Mouse (Mus musculus): Measurements from ENCODE around the gene Zic4. TPM values are rescaled to one million over a fixed set of nuclear protein-coding genes. Genes with fewer than 3 reads are reported as not detected.

Zic4 gene
- polyA plus RNA-seq, 1 experiment from 2014 or later = not detected

GRCm38 (mm10) chr9:91366226-91366998, 4.2 kb downstream of the Zic4 start:
- Histone ChIP-seq H3K9ac (replicated peaks; ENCODE audit: low read depth) (no peak overlapping the region), H3K36me3 (ENCODE audit: insufficient read depth, low read length) (no peaks in the 10 kb centered on the region), H3K27ac (ENCODE audit: low read length) (no peak overlapping the region), H3K4me1 (ENCODE audit: insufficient read depth, low read depth, low read length) (0 out of 2 replicates have a peak, but pooled peaks cover 3% of the 10 kb centered on the region), H3K4me2 (replicated peaks; ENCODE audit: low read depth, low read length) (no peak overlapping the region), H3K9me3 (ENCODE audit: low read length) (no peaks in the 10 kb centered on the region), H3K27me3 (replicated peaks; ENCODE audit: insufficient read depth, low read length) (peaks cover 90% of the 10 kb centered on the region), H3K4me3 (ENCODE audit: low read depth, low read length) (no peak overlapping the region)
- WGBS = 2% methylated on average over 17 of the region's 18 CpGs
- TF ChIP-seq EP300 (IDR thresholded peaks at IDR 0.05) = no peak
- TF ChIP-seq CTCF (IDR thresholded peaks at IDR 0.05) = no peak
- DNase-seq (ENCODE audit: low spot score) (no peak), ATAC-seq (no peak)

- 4% methylated on average over 30 of the region's 30 CpGs for WGBS
- TF ChIP-seq EP300 (IDR thresholded peaks at IDR 0.05) (no peak), CTCF (IDR thresholded peaks at IDR 0.05) (no peak)
- Histone ChIP-seq H3K27me3 (replicated peaks; ENCODE audit: insufficient read depth, low read length) (peaks cover 87% of the 10 kb centered on the region), H3K27ac (ENCODE audit: low read length) (no peak overlapping the region), H3K9ac (replicated peaks; ENCODE audit: low read depth) (no peak overlapping the region), H3K4me3 (ENCODE audit: low read depth, low read length) (no peak overlapping the region), H3K9me3 (ENCODE audit: low read length) (no peaks in the 10 kb centered on the region), H3K4me1 (ENCODE audit: insufficient read depth, low read depth, low read length) (0 out of 2 replicates have a peak, but pooled peaks cover 3% of the 10 kb centered on the region), H3K4me2 (replicated peaks; ENCODE audit: low read depth, low read length) (no peak overlapping the region), H3K36me3 (ENCODE audit: insufficient read depth, low read length) (no peaks in the 10 kb centered on the region)
- ATAC-seq (no peak), DNase-seq (ENCODE audit: low spot score) (no peak)
These were observed 5.0 kb downstream of the Zic4 start for GRCm38 (mm10) chr9:91366999-91367811.

GRCm38 (mm10) chr9:91368150-91368549, 5.9 kb downstream of the Zic4 start:
- Histone ChIP-seq H3K4me3 (ENCODE audit: low read depth, low read length) (no peak overlapping the region), H3K9me3 (ENCODE audit: low read length) (no peaks in the 10 kb centered on the region), H3K36me3 (ENCODE audit: insufficient read depth, low read length) (no peaks in the 10 kb centered on the region), H3K4me2 (replicated peaks; ENCODE audit: low read depth, low read length) (no peak overlapping the region), H3K9ac (replicated peaks; ENCODE audit: low read depth) (no peak overlapping the region), H3K4me1 (ENCODE audit: insufficient read depth, low read depth, low read length) (0 out of 2 replicates have a peak, but pooled peaks cover 3% of the 10 kb centered on the region), H3K27me3 (replicated peaks; ENCODE audit: insufficient read depth, low read length) (peaks cover 88% of the 10 kb centered on the region), H3K27ac (ENCODE audit: low read length) (no peak overlapping the region)
- ATAC-seq (no peak), DNase-seq (ENCODE audit: low spot score) (no peak)
- 2% methylated on average over 3 of the region's 3 CpGs for WGBS
- TF ChIP-seq EP300 (IDR thresholded peaks at IDR 0.05) (no peak), CTCF (IDR thresholded peaks at IDR 0.05) (no peak)

- H3K27ac ChIP-seq (ENCODE audit: low read length) = no peak overlapping the region
- no peak overlapping the region for H3K4me3 ChIP-seq (ENCODE audit: low read depth, low read length)
- H3K36me3 ChIP-seq (ENCODE audit: insufficient read depth, low read length) = no peaks in the 10 kb centered on the region
- H3K9ac ChIP-seq (replicated peaks; ENCODE audit: low read depth) = no peak overlapping the region
- H3K9me3 ChIP-seq (ENCODE audit: low read length) = no peaks in the 10 kb centered on the region
- 6% methylated on average over 13 of the region's 13 CpGs for WGBS
- TF ChIP-seq EP300 (IDR thresholded peaks at IDR 0.05) (no peak), CTCF (IDR thresholded peaks at IDR 0.05) (no peak)
- ATAC-seq = no peak
- peaks cover 84% of the 10 kb centered on the region for H3K27me3 ChIP-seq (replicated peaks; ENCODE audit: insufficient read depth, low read length)
- H3K4me2 ChIP-seq (replicated peaks; ENCODE audit: low read depth, low read length) = no peak overlapping the region
- no peak for DNase-seq (ENCODE audit: low spot score)
- H3K4me1 ChIP-seq (ENCODE audit: insufficient read depth, low read depth, low read length) = 0 out of 2 replicates have a peak, but pooled peaks cover 3% of the 10 kb centered on the region
These were observed 6.7 kb downstream of the Zic4 start for GRCm38 (mm10) chr9:91368946-91369292.

GRCm38 (mm10) chr9:91369293-91369991, 7.2 kb downstream of the Zic4 start:
- no peak for TF ChIP-seq EP300 (IDR thresholded peaks at IDR 0.05)
- no peak for TF ChIP-seq CTCF (IDR thresholded peaks at IDR 0.05)
- no peak for ATAC-seq
- H3K9me3 ChIP-seq (ENCODE audit: low read length) = no peaks in the 10 kb centered on the region
- no peak overlapping the region for H3K9ac ChIP-seq (replicated peaks; ENCODE audit: low read depth)
- H3K27me3 ChIP-seq (replicated peaks; ENCODE audit: insufficient read depth, low read length) = peaks cover 80% of the 10 kb centered on the region
- 4% methylated on average over 26 of the region's 26 CpGs for WGBS
- H3K4me3 ChIP-seq (ENCODE audit: low read depth, low read length) = no peak overlapping the region
- no peak for DNase-seq (ENCODE audit: low spot score)
- no peaks in the 10 kb centered on the region for H3K36me3 ChIP-seq (ENCODE audit: insufficient read depth, low read length)
- 0 out of 2 replicates have a peak, but pooled peaks cover 2% of the 10 kb centered on the region for H3K4me1 ChIP-seq (ENCODE audit: insufficient read depth, low read depth, low read length)
- H3K4me2 ChIP-seq (replicated peaks; ENCODE audit: low read depth, low read length) = no peak overlapping the region
- no peak overlapping the region for H3K27ac ChIP-seq (ENCODE audit: low read length)

GRCm38 (mm10) chr9:91370191-91370708, 8.0 kb downstream of the Zic4 start:
- Histone ChIP-seq H3K9ac (replicated peaks; ENCODE audit: low read depth) (no peak overlapping the region), H3K36me3 (ENCODE audit: insufficient read depth, low read length) (no peaks in the 10 kb centered on the region), H3K27ac (ENCODE audit: low read length) (no peak overlapping the region), H3K4me2 (replicated peaks; ENCODE audit: low read depth, low read length) (no peak overlapping the region), H3K9me3 (ENCODE audit: low read length) (no peaks in the 10 kb centered on the region), H3K4me3 (ENCODE audit: low read depth, low read length) (no peak overlapping the region), H3K27me3 (replicated peaks; ENCODE audit: insufficient read depth, low read length) (peaks cover 77% of the 10 kb centered on the region), H3K4me1 (ENCODE audit: insufficient read depth, low read depth, low read length) (no peaks in the 10 kb centered on the region)
- TF ChIP-seq EP300 (IDR thresholded peaks at IDR 0.05) (no peak), CTCF (IDR thresholded peaks at IDR 0.05) (no peak)
- DNase-seq (ENCODE audit: low spot score) (no peak), ATAC-seq (no peak)
- 16% methylated on average over 6 of the region's 6 CpGs for WGBS
